Mouse (Mus musculus) right cerebral cortex, postnatal 14 days (tissue): ENCODE measurements around the gene F11r.
A peak's percentile ranks its signal among the peaks of the same experiment; 100 is the strongest.

Experiments used
- DNase-seq: peaks from one replicate; pipeline ENCODE4 v3.0.0; 2022

The F11r gene

DNA sequence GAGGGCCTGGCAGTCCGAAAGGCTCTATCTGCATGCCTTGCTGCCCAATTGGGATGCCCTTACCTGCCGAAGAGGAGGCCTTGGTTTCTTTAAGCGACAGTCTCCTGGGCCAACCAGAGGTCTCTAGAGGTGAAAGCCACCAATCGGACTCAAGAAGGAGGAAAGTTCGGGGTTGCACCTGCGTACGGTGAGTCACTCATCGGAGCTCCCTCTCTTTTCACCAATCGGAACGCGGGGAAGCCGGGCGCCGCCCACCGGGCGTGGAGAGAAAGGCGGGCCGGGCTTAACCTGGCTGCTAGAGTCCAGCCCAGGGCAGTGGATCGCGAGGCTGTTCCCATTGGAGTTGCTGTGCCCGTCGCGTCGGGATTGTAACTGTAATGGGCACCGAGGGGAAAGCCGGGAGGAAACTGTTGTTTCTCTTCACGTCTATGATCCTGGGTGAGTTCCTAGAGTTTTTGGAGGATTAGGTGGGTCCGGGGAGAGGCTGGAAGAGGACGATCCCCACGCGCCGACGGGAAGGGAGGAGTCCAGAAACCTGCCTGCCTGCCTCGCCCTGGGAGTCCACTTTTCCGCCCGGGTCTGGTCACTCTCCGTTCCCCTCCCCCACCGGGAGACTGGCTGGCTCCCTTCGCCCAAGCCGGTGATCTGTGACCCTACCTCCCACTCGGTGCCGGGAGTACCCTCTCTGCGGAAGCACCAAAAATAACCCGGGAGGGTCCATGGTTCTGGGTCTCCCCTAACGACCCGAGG lies at the start of gene F11r:
Gene F11r (plus strand): TSS at position 272 of the 750 bp plus-strand sequence.
- no peak for DNase-seq

DNA sequence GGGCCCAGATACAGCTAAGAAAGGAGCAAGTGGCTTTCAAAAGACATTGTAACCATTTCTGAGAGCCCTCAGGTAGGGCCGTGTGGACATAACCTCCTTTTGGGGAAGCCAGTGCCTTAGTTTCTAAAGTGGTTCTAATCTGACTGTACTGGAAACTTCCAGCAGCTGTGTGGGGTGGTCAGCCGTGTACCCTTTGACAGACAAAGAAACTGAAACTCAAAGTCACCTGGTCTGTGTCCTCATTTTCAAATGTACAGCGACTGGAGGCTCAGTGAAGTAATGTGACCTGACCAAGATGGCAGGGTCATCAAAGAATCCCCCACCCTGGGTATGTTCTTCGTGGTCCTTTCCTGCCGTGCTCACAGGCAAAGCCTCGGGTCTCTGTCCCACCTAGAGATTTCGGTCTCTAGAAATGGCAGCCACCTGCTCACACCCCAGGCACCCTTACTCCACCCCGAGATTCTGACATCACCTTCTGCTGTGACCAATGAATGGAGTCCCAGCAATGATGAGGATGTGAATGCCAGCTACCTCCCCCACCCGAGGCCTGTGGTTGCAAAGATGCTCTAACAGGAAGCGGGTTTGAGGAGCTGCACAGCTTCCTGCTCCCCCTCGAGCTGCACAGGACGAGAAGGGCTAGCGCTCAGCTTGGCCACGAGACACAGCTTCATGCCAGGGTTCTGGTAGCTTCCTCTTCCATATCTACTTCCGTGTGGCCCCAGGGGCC lies 48.8 kb upstream of the F11r start, which contains the start of gene Arhgap30:
Gene Arhgap30 (plus strand): TSS at position 579 of the 727 bp plus-strand sequence.
- peak; percentile 25 for DNase-seq

DNA sequence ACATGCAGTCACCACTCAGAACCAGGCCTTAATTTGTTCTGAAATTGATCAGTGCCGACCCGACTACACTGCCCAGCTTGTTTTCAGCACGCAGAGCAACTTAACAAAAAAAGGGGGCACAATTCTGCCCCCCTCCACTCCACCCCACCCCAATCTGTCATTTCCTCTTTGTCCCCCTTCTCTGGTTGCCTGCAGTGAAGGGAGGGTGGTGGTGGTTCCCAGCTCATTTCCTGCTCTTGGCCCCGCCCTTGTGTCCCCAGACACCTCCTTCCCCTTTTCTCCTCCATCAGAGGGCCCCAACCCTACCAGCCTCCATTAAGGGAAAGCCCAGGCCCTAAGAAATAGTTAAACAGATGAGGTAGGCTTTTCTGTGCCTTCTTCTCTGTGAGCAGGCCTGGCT lies 47.2 kb upstream of the F11r start:
- no peak for DNase-seq

DNA sequence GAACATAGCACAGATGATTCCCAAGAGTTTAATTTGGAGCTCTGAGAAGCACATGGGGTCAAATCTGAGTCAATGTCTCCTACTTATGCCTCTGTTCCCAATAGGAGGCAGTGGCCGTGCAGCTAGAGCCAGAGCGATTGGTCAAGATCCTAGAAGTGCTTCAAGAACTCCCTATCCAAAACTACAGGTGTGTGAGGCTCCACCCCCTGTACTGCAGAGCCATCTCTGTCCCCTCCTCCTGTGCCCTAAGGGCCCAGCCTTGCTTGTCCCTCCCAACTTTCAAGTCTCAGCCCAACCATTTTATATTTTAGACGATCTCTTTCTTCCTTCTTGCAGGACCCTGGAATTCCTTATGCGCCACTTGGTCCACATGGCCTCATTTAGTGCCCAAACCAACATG lies 35.5 kb upstream of the F11r start:
- no peak for DNase-seq

DNA sequence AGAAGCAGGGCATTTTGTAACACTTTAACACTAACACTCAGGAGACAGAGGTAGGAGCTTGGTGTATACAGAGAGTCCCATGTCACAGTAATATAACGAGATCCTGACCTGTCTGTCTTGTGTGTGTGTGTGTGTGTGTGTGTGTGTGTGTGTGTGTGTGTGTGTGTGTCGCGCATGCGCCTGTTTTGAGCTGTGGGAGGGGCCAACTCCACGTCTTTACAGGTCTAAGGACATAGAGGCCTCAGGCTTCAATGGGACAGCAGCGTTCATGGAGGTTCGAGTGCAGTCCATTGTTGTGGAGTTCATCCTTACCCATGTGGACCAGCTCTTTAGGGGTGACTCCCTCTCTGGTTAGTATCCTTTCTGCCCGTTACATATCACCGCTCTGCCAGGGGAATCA lies 34.3 kb upstream of the F11r start:
- no peak for DNase-seq

DNA sequence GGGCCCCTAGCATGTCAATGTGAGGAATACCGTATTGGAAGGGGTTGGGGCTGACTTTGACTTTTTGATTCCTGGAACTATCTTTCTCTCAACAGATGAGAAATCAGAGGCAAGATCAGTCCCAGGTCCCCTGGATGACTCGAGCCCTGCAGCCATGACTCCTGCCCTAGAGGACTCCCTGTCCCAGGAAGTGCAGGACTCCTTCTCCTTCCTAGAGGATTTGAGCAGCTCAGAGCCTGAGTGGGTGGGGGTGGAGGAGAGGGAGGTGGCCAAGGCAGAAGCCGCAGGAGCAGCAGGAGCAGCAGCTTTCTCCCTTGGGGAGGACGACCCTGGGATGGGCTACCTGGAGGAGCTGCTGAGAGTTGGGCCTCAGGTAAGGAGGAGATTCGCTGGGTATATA lies 30.1 kb upstream of the F11r start:
- no peak for DNase-seq

DNA sequence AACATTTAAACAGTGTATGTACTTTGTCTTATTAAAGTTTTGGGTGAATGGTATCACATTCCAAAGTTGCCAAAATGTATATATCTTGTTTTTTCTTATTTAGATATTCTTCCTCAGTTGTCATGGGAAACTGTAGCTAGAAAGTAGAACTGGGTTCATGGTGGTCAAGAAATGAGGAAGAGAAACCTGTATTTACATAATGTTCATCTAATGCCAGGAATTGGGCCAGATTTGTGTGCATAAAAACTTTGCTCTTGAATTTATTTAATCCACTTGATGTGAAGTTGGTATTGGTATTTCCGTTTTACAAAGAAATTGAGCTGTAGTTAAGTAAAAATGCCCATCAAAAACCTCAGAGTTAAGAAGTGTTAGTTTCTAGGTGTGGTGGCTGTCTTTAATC lies 27.1 kb upstream of the F11r start:
- no peak for DNase-seq

DNA sequence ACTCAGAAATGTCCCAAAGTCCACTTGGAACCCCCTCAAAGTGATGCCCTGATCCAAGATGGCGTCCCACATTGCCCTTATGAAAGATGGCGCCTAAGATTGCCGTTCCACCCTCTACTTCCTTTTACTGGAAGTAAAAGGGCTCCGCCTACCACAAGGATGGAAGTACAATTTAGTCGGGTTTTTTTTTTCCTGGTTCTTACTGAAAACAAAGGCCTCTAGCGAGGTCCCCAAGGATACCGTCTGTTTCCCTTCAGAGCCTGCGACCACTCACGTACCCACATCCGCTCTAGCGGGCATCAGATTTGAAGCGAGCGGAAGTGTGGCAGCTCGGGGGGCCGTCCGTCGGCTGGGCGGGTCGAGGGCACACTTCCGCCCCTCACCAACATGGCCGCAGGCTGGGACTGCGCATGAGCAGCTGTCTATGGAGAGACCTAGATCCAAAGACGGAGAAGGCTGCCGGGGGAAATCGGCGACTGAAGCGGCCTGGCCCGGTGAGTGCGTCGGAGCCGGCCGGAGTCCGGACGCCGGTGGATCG lies 26.3 kb upstream of the F11r start, which contains the start of gene Usf1:
Gene Usf1 (plus strand): TSS at position 367 of the 538 bp plus-strand sequence.
- DNase-seq, result peak; percentile 94

DNA sequence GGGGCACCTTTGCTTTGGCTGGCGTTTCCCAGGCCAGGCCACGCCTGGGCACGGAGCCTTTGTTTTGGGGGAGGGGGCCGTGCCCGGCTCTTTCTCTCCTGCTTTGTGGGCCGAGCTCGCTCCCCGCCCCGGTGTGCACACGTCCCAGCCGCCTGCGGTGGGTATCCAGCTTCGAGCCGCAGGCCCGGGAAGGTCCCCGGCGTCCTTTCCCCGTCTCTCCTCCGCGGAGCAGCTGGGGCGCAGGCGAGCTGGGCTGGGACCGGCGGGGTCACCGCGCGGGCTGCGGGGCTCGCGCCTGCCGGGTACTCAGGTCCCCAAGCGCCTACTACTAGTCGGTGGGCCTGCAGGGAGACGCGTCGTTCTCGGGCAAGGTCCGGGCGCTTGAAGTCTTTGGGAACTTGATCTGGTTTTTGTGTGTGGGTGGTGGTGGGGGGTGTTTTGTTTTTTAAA lies 25.8 kb upstream of the F11r start:
- DNase-seq, result no peak

DNA sequence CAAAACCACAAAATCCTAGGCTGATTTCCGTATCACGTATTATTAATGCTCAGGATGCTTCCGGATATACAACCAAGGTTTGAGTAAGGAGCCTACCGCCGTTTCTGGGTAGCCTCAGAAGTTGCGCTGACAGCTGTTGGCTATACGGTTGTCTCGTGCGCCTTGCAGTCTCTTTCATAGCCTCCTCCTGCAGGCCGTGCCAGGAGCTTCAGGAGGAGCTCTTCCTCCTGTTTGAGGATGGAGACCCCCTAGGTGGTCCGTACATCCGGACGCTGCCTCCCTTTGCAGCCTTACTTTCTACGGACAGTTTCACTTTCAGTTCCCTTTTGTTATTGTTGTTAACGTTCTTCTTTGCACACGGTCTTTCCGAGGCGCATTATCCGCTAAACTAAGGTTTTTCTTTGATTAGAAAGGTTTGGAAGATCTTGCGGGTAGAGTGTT lies 25.3 kb upstream of the F11r start:
- DNase-seq, result no peak

DNA sequence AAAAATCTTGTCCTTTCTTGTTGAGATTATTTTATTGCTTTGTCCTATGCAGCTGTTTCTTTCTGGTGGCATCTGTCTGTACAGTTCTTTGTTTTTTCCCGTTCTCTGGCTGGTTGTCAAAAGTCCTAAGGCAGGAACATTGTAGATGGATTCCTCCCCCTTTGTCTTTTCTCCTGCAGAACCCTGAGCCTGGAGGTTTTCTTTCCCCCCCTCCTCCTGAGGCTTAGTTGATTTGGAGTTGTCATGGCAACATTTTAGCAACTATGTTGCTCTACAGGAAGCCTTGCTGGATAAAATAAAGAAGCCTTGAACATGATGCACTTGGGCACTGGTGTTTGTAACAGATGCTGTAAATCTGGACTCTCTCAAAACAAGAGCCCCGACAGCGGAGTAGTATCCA lies 24.9 kb upstream of the F11r start:
- DNase-seq, result no peak

DNA sequence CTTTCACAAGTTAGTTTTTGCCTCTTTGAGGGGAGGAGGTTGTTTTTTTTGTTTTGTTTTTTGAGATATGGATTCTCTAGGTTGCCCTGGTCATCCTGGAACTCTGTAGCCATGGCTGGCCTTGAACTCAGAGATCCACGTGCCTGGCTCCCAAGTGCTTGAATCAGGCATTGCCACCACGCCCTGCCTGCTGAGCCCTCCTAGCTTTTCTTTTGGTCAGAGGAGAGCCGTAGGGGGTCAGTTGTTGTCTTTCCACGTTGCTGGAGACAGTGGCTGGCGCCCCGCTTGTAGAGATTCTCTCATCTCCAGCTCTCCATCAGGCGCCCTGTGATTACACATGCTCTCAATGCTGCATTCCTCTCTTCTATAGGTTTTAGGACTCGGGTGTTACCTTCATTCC lies 23.7 kb upstream of the F11r start:
- no peak for DNase-seq

DNA sequence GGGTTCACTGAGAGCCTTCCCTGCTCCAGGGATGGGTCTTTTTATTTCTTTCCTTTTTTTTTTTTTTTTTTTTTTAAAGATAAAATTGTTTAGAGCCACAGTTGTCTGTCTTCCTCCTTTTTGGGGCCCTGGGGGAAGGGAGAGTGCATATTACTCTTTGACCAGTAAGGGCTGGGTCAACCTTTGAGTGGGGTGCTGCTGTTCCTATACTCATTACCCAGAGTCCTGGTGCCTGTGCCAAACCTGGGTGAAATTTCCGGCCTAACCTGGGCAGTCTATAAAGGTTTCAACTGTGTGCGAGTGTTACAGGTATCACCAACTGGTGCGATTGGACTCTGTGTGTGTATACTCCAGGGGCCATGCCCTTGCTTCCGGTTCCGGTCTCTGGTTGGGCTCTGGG lies 18.7 kb upstream of the F11r start, which contains the start of gene Tstd1:
Gene Tstd1 (plus strand): TSS at position 213 of the 400 bp plus-strand sequence.
- DNase-seq, result no peak

DNA sequence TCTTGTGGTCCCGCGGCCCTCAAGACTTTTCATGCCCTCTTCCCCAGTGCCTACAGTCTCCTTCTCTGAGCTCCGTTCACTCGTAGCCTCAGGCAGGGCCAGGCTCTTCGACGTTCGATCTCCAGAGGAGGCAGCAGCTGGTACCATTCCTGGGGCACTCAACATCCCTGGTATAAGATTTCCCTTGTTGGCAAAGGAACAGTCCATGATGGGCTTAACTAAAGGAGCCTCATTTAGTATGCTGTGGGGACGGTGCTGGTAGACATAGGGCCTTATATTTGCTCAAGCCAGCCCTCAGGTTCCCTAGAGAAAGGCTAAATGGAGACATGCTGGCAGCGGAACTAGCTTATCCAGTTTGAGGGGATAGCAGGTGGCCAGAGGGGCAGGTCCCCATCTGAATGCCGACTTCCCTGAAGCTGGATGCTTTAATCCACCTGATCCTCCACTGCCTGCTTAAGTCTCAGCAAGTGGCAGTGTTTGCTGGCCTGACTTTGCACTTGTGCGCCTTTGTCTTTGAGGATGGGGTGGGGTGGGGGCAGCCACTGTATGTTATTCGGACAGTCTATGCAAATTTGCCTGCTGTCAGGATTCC lies 17.9 kb upstream of the F11r start:
- no peak for DNase-seq

DNA sequence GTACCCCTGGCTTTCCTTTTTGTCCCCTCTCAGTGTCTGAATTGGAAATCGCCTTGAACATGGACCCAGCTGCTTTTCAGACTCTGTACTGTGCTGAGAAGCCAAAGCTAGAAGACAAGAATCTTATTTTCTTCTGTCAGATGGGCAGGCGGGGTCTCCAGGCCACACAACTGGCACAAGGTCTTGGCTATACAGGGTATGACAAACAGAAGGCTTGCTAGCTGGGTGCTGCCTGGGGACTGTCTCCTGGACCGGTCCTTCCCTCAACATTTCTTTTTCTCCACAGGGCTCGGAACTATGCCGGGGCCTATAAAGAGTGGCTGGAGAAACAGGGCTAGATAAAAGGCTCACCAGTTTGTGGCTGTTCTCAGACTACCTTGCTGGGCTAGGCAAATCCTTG lies 17.4 kb upstream of the F11r start:
- DNase-seq, result no peak

DNA sequence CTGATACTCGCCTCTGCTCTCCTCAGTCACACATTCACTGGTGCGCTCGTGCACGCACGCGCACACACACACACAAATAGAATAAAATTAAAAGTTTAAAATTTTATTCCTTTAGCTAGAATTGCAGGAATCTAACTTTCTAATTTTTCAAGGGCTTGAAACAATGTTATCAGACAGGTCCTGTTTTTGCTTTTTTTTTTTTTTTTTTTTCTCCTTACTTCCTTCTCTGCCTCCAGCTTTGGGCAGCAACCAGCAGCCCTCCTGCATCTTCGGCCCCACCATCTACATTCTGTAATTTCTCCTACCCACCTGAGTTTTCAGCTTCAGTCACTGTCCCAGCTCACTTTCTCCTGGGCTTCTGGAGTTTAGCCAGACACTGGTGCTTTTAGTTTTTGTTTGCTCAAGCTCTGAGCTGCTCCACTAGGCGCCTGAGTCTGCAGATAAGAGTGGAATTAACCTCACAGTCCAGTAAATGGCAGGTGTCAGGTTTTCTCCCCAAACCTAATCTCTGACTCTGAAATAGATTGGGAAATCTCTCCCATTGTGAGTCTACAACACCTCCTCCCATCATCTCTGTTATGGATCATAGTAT lies 14.7 kb upstream of the F11r start:
- no peak for DNase-seq

DNA sequence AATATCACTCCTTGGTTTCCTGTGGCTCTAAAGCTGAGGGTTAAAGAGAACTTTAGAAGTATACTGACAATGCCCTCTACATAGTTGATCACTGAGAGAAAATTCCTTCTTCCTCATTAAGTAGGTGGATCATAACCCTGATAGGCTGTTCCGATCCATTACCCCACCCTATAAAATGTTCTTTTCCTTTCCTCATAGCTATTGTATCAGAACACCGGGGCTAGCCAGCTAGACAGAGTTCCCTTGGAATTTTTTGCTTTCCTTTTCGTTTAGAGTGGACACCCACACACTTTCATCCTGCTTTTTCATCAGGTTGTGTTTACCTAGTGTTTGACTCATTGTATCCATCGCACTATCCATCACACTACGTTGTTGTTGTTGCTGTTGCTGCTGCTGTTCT lies 12.7 kb upstream of the F11r start:
- no peak for DNase-seq

DNA sequence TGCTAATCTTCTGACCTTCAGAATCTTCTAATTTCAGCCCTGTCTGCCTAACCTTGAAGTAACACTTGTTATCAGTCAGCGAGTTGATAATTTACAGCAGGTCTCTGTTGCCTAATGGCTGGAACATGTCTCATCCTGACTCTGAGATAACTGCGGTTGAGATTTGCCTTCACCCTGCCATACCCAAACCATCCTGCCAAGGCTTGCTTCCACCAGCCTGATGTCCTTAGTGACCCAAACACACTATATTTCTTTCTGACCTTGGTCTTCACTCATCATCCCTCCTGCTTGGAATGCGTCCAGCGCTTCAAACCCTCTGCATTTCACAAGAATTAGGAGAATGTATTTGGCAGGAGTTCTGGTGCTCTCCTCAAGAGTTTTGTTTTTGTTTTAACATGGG lies 12.2 kb upstream of the F11r start:
- no peak for DNase-seq

DNA sequence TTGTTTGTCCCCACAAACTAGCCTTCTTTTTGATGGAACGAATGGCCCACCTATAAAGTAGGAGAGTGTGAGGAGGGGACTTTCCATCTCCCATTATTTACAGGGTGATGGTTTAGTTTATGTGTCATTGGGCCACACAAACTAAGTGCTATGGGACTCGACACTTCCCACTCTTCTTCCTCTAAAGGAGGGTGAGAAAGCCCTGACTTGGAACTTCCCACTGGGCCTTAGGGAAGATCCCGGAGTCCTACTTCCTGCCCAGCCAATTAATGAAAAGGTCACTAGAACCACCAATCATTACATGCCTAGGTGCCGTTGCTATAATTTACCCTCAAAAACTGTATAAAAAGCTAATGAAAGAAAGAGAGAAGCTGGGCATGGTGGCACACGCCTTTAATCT lies 5.2 kb upstream of the F11r start:
- no peak for DNase-seq

DNA sequence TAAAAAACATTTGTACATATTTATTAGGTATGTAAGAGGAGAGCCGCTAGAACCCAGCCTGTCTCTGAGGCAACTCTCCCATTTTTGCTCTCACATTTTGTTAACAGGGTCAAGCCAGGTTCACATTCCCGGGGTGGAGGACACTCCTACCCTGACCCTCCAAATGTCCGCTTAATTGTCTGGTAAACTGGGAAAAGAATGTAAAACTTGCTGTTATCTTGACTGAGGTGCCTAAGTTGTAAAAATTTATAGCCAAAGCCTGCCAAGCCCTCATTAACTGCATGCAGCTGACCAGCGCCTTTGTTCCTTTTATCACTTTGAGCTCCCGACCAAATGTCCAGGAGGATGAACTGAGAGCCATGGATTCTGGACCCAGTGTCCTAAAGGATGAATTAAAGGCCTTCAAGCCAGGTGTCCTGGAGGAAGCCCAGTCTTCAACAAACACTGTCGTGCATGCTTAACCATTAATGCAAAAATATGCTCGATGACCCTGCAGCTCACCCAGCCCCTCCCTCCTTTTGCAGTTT lies 2.0 kb upstream of the F11r start:
- DNase-seq, result no peak

DNA sequence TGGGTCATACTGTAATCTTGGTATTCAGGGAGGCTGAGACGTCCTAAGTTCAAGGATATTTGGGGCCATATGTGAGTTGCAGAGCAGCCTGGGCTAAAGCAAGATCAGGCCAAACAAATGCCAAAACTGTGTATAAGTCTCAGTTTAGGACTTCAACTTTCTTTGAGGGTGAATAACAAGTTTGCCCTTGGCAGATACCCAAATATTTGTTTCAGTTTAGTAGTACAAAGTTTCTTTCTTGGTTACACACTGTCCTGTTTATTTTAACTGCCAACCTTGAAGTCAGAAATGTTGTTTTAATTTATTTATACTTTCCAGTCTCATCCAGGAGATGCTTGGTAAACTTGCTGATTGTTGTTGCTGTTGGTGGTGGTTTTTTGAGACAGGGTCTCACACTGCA lies 1.4 kb upstream of the F11r start:
- DNase-seq, result no peak

DNA sequence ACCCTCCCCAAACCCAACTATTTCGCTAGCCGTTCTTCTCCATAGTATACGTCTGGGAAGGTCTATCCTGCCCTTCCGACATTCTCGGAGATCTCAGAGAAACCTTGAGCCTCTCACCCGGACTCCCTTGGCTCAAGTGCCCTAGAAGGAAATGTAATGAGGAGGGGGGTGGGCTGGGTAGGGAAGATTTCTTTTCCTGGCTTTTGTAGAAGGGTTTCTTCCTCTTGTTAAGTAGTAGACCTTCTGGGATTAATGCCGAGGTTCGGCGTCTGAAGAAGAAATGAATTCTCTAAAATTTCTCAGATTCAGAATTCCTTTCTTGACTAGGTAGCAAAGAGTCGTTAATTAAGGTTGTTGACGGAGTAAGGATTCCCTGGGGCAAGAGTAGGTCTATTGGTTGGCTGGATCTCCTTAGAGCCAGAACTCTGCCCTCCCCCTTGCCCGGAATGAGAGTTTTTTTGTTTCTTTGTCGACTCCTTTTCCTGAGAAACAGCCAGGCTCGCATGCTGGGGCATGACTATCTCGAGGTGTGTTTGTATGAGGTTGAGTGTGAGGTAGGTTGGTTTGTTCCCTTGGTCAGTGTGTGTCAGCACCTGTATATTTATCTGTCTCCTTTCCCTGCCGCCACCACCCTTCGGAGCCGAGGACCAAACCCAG lies 807 bp downstream of the F11r start:
- no peak for DNase-seq
